Mouse (Mus musculus) liver, adult 2 months (tissue): ENCODE results near the gene Bmp2k.

ENCODE experiments used
- CTCF ChIP-seq: fragments of 200-500 bp; IDR thresholded peaks from 2 replicates; pipeline ENCODE4 v1.5.1; 2011; ENCODE audit warnings: low read depth, low read length, control low read depth
- POLR2A ChIP-seq: fragments of 200-500 bp; IDR thresholded peaks from 2 replicates; pipeline ENCODE4 v1.6.1; 2011; ENCODE audit warnings: low read length, control low read depth; ENCODE audit not compliant: insufficient read depth; ENCODE audit errors: extremely low read depth

- TF ChIP-seq POLR2A (no peak), CTCF (no peak)
Measured at GRCm38 (mm10) chr5:97110133-97110532, 112.6 kb downstream of the Bmp2k start.
